Mouse (Mus musculus) spleen, adult 2 months (tissue): ENCODE measurements at regions not wholly inside any gene's neighbourhood (a gene's known extent, or its start where the extent isn't known, plus 50 kb on each side); places are given as distances from the start of the nearest gene placed in this dataset.

Experiments
- CTCF ChIP-seq: fragments of 200-500 bp; IDR thresholded peaks from 2 replicates; pipeline ENCODE4 v1.5.1; 2011; ENCODE audit warnings: mild to moderate bottlenecking, inconsistent platforms; ENCODE audit not compliant: insufficient read depth, insufficient read length, insufficient replicate concordance; ENCODE audit errors: extremely low read depth
- POLR2A ChIP-seq: fragments of 200-500 bp; IDR thresholded peaks from 2 replicates; pipeline ENCODE4 v1.6.1; 2011; ENCODE audit warnings: low read depth, low read length, inconsistent platforms

GRCm38 (mm10) chr6:51685651-51686287 is 162.1 kb downstream of the Snx10 start:
- no peak for TF ChIP-seq CTCF
- TF ChIP-seq POLR2A: no peak
